Mouse (Mus musculus) adrenal gland (tissue): ENCODE measurements around the gene Olfr1286.

Experiments
- intact Hi-C: fragments of 180-260 bp; cut with DNase I; formaldehyde crosslinking; loops from one replicate; pipeline ENCODE4 v1.15.1; 2025
- long read RNA-seq, 2 experiments: library from polyadenylated mRNA; unstranded; transcript quantifications; one replicate each; pipeline ENCODE4 v2.0.0; 2020; ENCODE audit warnings: borderline replicate concordance in 1 of 2; ENCODE audit not compliant: insufficient replicate concordance in 1 of 2

Olfr1286 gene
- long read RNA-seq, experiment 1 = 0 reads
- long read RNA-seq, experiment 2 = 0 reads

DNA sequence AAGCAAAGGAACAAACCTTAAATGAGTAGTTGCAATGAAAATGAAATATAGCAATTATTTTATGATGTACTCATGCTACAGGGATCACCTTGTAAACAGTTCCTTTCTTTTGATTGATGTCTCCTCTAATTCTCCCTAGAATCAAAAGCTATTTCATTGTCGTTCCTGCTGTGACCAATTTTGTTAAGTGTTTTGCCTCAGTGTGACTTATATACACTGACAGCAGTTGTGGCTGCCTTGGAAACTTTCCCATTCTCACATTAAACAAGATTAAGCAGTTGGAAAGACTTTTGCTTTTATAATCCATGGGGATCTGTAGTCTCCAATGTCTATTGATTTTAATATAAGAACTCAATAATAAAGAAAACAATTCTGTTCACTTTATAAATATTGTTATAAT, at the start of gene Olfr1286:
TSS of gene Olfr1286 (minus strand) at position 185 of the 400 bp plus-strand sequence.
- intact Hi-C loops = no loop called here

DNA sequence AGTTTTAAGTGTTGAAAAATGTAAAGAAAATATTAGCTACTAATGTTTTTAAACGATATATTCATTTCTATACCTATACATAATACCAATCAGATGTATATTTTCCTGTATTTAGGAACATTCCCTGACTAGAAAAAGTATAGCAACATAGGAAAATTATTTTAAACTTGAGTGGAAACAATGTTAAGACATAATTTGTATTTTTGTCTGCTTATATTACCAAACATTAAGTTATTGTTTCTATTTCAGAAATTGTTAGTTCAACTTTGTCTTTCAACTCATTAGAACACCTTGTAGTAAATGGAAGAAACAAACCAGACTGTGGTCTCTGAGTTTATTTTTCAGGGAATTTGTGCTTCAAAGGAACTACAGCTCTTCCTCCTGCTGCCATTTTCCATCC, 25.9 kb upstream of the Olfr1286 start, which contains the start of gene Olfr1287:
TSS of gene Olfr1287 (plus strand) at position 301 of the 400 bp plus-strand sequence.
- intact Hi-C loops = no loop called here

DNA sequence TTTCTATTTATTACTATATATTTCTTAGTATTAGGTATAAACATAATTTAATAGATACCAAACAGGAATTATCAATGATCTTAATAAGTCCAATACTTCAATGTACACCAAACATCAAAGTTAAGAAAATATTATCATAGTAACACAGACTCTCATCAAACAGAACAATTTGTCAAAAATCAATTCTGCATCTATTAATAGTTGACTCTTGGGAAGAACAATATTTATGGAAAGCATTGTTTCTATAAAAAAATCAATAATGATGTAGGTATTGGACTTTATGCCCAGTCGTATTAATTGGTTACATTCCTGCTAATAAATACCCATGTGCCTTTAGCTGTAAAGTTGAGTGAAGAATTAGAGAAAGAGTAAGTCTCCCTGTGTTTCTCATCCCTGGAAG, 47.7 kb downstream of the Olfr1286 start, which contains the start of gene Olfr1284:
TSS of gene Olfr1284 (plus strand) at position 301 of the 400 bp plus-strand sequence.
- intact Hi-C loops = no loop called here
